Mouse (Mus musculus) C2C12 (cell line): ENCODE measurements around the gene Scgb2a2. TPM values are rescaled to one million over a fixed set of nuclear protein-coding genes. Genes with fewer than 3 reads are reported as not detected.
"Not testable (repeated sequence)": the region's sequence is repeated elsewhere in the genome, so short reads cannot be mapped to it uniquely, and the experiment has no call there.

ENCODE experiments used
- H3K27me3 ChIP-seq: one replicate; pipeline ENCODE4 v1.6.1; 2011; ENCODE audit not compliant: control insufficient read depth, insufficient read depth, insufficient read length
- H3K36me3 ChIP-seq: one replicate; pipeline ENCODE4 v1.6.1; 2011; ENCODE audit not compliant: control insufficient read depth, insufficient read depth
- H3K4me3 ChIP-seq: one replicate; pipeline ENCODE4 v1.5.1; 2011; ENCODE audit warnings: mild to moderate bottlenecking, control low read depth; ENCODE audit not compliant: poor library complexity, insufficient read depth, severe bottlenecking
- H3K79me2 ChIP-seq: one replicate; pipeline ENCODE4 v1.6.1; 2011; ENCODE audit not compliant: control insufficient read depth, insufficient read depth
- H3K79me3 ChIP-seq: one replicate; pipeline ENCODE4 v1.6.1; 2011; ENCODE audit warnings: low read depth, control low read depth
- H3ac ChIP-seq: one replicate; pipeline ENCODE3; 2011; ENCODE audit warnings: low read depth; ENCODE audit not compliant: control insufficient read depth, insufficient read length
- CEBPB ChIP-seq: IDR thresholded peaks from one replicate; pipeline ENCODE4 v1.6.1; 2011; ENCODE audit warnings: low read depth, mild to moderate bottlenecking, control low read depth, moderate library complexity
- CTCF ChIP-seq: IDR thresholded peaks from one replicate; pipeline ENCODE4 v1.5.1; 2011; ENCODE audit not compliant: control insufficient read depth, insufficient read depth, insufficient read length
- FOSL1 ChIP-seq: IDR thresholded peaks from one replicate; pipeline ENCODE4 v1.8.0; 2011; ENCODE audit warnings: mild to moderate bottlenecking, low read length; ENCODE audit not compliant: poor library complexity, insufficient read depth, severe bottlenecking
- MAX ChIP-seq: IDR thresholded peaks from one replicate; pipeline ENCODE4 v1.6.1; 2011; ENCODE audit warnings: mild to moderate bottlenecking, control low read depth
- MYOD1 ChIP-seq: IDR thresholded peaks from one replicate; pipeline ENCODE4 v1.6.1; 2011; ENCODE audit warnings: low read depth; ENCODE audit not compliant: control insufficient read depth, insufficient read length
- MYOG ChIP-seq: IDR thresholded peaks from one replicate; pipeline ENCODE4 v1.6.1; 2011; ENCODE audit not compliant: control insufficient read depth, insufficient read length; ENCODE audit errors: extremely low read depth
- USF1 ChIP-seq: IDR thresholded peaks from one replicate; pipeline ENCODE4 v1.6.1; 2011; ENCODE audit warnings: low read depth, mild to moderate bottlenecking, control low read depth, moderate library complexity
- long read RNA-seq, 2 experiments: library from polyadenylated mRNA; unstranded; transcript quantifications; one replicate each; pipeline ENCODE4 v2.0.0; 2019 to 2020
- polyA plus RNA-seq: library from polyadenylated mRNA; unstranded; fragments of >200 nt; fragmentation: generic; extraction: Trizol; gene quantifications from one replicate; pipeline ENCODE4 v1.2.1, GENCODE M21; 2012; ENCODE audit warnings: missing spikeins

Scgb2a2 gene
- polyA plus RNA-seq, result not detected
- long read RNA-seq, experiment 1, result 0 reads
- long read RNA-seq, experiment 2, result 0 reads

DNA sequence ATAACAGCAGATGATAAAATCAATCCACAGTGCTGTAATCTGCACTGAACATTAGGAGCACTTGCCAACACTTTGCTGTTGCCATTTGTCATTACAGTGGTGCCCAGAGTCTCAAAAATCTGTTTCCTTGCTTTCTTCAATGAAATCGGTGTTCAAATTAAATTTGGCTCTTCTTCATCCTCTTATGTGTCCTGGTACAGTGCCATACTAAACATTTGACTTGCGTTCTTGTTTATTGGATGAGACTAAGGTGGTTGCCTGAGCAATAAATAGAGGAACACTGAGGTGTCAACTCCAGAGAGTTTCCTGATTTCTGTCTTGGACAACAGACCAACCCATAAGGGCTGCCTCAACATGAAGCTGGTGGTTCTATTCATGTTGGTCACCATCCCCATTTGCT is at the start of gene Scgb2a2:
Gene Scgb2a2, plus strand, starts transcription at position 301 of the 400 bp plus-strand sequence.
- Histone ChIP-seq H3K27me3 (no peaks in the 10 kb centered on the region), H3K79me2 (no peaks in the 10 kb centered on the region), H3K4me3 (no peak within 1 kb of the TSS), H3ac (no peak within 1 kb of the TSS), H3K79me3 (no peaks in the 10 kb centered on the region), H3K36me3 (no peaks in the 10 kb centered on the region)
- no peak for TF ChIP-seq MYOD1
- no peak for TF ChIP-seq CEBPB
- TF ChIP-seq CTCF, result no peak
- no peak for TF ChIP-seq MAX
- no peak for TF ChIP-seq USF1
- TF ChIP-seq FOSL1, result no peak
- TF ChIP-seq MYOG, result no peak

DNA sequence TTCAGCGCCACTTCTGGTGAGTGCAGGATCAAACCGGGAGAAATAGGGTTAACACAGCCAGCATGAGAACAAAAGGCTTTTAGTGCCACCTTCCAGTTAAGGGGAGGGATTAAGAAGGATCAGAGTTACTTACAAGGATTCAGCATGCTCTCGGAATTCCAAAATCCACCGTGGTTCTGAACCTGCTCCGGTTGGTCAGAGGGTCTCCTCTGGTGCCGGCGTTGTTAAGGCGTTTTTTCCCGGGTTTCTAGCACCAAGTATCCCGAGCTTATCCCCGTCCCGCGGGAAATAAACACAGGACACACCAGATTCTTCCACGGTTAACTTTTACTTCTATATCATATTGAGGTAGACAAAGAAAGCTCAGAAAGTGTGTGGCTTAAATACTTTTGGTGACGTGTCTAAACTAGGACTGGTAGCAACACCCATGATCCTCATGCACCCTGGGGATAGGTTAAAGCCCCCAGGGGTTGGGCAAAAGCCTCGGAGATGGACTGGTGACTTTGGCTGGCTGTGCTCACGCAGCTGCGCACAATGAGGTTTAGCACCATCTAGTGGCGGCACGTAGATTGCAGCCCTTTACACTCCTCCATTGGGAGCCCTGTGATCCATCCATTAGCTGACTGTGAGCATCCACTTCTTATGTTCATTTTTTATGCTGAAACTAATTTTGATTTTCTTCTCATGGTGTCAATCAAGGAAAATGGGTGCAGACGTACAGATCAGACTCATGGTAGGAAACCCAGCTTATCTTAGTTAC is 10.6 kb upstream of the Scgb2a2 start:
- peak overlapping the region; percentile 28 for H3K4me3 ChIP-seq
- H3K36me3 ChIP-seq, H3K79me2 ChIP-seq, H3K79me3 ChIP-seq, H3ac ChIP-seq, H3K27me3 ChIP-seq: not testable (repeated sequence)

DNA sequence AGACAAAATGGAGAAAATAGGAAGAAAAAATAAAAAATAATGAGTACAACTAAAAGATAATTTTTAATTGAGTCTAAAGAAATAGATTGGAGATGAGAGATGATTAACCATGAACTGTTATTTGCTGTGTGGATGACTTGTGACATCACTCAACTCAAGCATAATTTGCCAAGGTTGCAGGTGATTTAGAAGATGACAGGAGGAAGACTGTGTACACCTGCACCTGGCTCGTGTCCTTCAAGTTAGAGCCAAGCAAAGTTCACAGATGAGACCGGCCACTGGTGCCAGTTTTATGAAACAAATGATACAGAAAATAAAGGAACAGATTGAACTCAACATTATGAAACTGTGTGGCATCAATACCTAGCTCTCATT is 10.0 kb upstream of the Scgb2a2 start:
- no peak overlapping the region for H3K4me3 ChIP-seq
- H3K36me3 ChIP-seq, result no peaks in the 10 kb centered on the region
- no peaks in the 10 kb centered on the region for H3K27me3 ChIP-seq
- TF ChIP-seq CTCF, result no peak
- no peak for TF ChIP-seq MAX
- TF ChIP-seq CEBPB, result no peak
- no peak for TF ChIP-seq USF1
- TF ChIP-seq MYOG, result no peak
- H3ac ChIP-seq, result no peak overlapping the region
- H3K79me3 ChIP-seq, result no peaks in the 10 kb centered on the region
- no peaks in the 10 kb centered on the region for H3K79me2 ChIP-seq

DNA sequence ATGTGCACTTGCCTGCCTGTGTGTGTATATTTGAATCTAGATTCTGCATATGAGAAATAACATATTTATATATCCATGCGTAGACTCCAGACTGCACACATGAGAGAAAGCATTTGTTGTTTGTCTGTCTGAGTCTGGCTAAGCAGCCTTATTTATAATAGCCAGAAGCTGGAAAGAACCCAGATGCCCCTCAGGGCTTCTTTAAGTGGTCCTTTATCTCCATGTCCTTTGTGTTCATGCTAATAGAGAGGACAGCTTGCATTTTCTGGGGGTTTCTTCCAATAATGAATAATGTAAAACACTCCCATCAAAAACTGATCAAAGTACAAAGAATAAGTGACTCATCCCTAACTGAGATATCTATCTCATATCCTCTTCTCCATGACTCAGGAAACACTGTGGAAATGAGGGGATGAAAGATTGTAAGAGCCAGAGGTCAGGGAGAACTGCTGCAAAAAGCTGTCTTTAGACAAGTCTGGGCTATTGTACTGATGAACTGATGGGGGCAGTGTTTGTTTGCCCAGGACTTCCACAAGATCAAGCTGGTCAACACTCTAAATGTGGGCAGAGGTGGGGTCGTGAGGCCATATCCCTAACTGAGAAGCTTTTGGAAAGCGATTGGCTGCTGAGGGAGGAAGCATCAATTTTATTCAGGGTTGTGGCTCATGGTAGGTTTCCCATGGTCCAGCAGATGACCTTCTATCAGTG is 2.2 kb downstream of the Scgb2a2 start:
- H3K4me3 ChIP-seq, H3K79me3 ChIP-seq, H3K79me2 ChIP-seq, H3K36me3 ChIP-seq, H3K27me3 ChIP-seq, H3ac ChIP-seq: not testable (repeated sequence)

DNA sequence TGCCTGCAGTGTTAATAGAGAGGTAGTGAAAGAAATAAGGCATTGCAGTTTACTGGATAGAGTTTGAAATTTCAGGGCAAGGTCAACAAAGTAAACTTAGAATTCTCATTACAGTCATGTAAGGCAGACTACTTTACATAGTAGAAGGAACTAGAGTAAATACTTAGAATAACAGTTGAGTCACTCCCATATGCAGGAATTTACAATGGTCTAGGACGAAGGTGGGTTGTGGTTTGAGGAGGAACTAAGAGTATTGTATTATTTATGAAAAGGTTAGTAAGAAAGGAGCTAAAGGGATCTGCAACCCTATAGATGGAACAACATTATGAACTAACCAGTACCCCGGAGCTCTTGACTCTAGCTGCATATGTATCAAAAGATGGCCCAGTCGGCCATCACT is 13.5 kb downstream of the Scgb2a2 start:
- not testable (repeated sequence) for H3K4me3 ChIP-seq, H3K79me3 ChIP-seq, H3ac ChIP-seq, H3K79me2 ChIP-seq, H3K36me3 ChIP-seq, H3K27me3 ChIP-seq

DNA sequence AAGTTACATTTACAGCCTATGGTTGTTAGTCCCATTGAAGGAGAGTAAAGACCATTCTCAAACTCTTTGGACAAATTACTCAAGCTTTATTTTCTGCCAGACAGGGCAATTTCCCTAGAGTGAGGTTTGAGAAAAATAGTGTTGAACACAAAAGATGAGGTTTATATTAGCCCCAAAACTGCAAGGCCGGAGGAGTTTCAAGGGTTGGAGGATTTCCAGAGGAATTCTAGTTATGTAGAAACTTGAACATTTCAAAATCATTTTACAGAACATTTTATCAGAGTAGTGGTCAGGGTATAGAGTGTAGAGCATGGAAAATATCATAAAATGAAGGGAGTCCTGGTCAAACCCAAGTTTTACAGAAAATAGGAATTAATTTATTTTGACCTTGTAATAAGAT is 17.5 kb downstream of the Scgb2a2 start:
- H3ac ChIP-seq, result no peak overlapping the region
- no peak for TF ChIP-seq CEBPB
- H3K79me3 ChIP-seq, result no peaks in the 10 kb centered on the region
- H3K27me3 ChIP-seq, result no peaks in the 10 kb centered on the region
- H3K4me3 ChIP-seq, result no peak overlapping the region
- peaks cover 7% of the 10 kb centered on the region for H3K36me3 ChIP-seq
- no peaks in the 10 kb centered on the region for H3K79me2 ChIP-seq

DNA sequence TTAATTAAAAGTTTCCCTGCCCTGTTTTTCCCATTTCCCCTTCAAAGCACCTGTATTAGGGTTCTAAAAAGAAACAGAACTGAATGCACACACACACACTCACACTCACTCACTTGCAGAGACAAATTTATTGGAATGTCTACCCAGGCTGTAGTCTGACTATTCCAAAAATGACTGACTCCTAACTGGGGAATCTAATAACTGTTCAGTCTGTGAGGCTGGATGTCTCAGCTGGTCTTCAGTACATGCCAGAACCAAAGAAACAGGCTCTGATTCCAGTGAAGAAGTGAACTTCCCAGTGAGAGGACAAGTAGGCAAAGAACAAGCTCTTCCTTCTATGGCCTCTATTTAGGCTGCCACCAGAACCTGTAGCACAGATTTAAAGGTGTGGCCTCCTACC is 18.1 kb downstream of the Scgb2a2 start:
- Histone ChIP-seq H3K4me3 (no peak overlapping the region), H3K79me3 (no peaks in the 10 kb centered on the region), H3K79me2 (no peaks in the 10 kb centered on the region), H3ac (no peak overlapping the region), H3K36me3 (peaks cover 13% of the 10 kb centered on the region), H3K27me3 (no peaks in the 10 kb centered on the region)
- TF ChIP-seq MAX (no peak), CTCF (no peak), FOSL1 (no peak), MYOG (no peak), USF1 (no peak), MYOD1 (no peak), CEBPB (no peak)
